ENCODE assay signal across 8 mouse cellular contexts in the genomic region with DNA sequence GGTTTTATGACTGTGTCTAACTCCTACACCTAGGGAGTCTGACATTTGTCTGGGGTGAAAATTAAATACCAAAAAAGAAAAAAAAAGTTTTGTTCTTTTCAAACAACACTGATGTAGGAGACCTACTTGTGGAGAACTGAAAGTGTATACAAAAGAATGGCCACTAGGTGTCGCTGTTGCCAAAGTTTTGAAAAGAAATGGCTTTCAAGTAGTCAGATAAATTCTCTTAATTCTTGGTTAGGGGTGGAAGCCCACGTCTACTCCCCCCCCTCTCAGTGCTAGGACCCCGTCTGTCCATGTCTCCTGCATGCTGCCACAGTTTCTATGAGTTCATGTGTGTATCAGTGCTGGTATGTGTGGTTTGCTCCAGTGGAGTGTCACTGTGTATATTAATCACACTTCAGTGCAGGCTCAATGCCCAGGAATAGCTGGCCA.
DNase-seq lines count a peak whose midpoint lies in the region; ATAC-seq and TF ChIP-seq lines count a peak whose summit lies in the region.

No protein-coding gene starts in this region.

- DNase-seq in 3T3-L1 (ENCODE audit: low read depth, low spot score) (peak; percentile 84), CH12.LX (ENCODE audit: extremely low read depth) (peak; percentile 85)
- DNase-seq in cerebellum, adult 11-12 months, result peak; percentile 28
- DNase-seq in forelimb bud, embryonic 11.5 days (ENCODE audit: low read depth, low spot score), result peak; percentile 90
- peak; percentile 69 for DNase-seq in kidney, adult 2 months
- DNase-seq in liver, postnatal 0 days, result peak; percentile 73
- DNase-seq in gastrocnemius, postnatal 36 days, result no peak

- peak; percentile 98 for TF ChIP-seq RAD21 in CH12.LX (IDR thresholded peaks at IDR 0.05; ENCODE audit: low read depth, low read length)

- H3K9ac ChIP-seq in CH12.LX (ENCODE audit: insufficient read depth, low read depth), result no peak overlapping the region
- no peak overlapping the region for H3K9ac ChIP-seq in liver, postnatal 0 days (replicated peaks)
- no peak overlapping the region for H3K9ac ChIP-seq in neural tube, embryonic 15.5 days (replicated peaks)

- H3K9me3 ChIP-seq in CH12.LX (replicated peaks; ENCODE audit: low read length), result no peaks in the 10 kb centered on the region
- no peaks in the 10 kb centered on the region for H3K9me3 ChIP-seq in liver, postnatal 0 days (ENCODE audit: low read length)
- no peaks in the 10 kb centered on the region for H3K9me3 ChIP-seq in neural tube, embryonic 15.5 days (replicated peaks)

- no peaks in the 10 kb centered on the region for H3K27me3 ChIP-seq in CH12.LX (replicated peaks)
- no peaks in the 10 kb centered on the region for H3K27me3 ChIP-seq in kidney, adult 2 months (replicated peaks; ENCODE audit: control insufficient read depth, insufficient read depth, low read length)
- H3K27me3 ChIP-seq in liver, postnatal 0 days (ENCODE audit: insufficient read depth, low read length), result no peaks in the 10 kb centered on the region
- no peaks in the 10 kb centered on the region for H3K27me3 ChIP-seq in neural tube, embryonic 15.5 days (replicated peaks)

- H3K36me3 ChIP-seq in CH12.LX (replicated peaks in 1 of 2; ENCODE audit: control insufficient read depth in 1 of 2, insufficient read depth in 1 of 2, low read length in 1 of 2), result peaks cover 0 to 4% of the 10 kb centered on the region in 2 experiments
- H3K36me3 ChIP-seq in kidney, adult 2 months (ENCODE audit: control insufficient read depth, insufficient read depth, low read length), result no peaks in the 10 kb centered on the region
- H3K36me3 ChIP-seq in liver, postnatal 0 days (replicated peaks; ENCODE audit: insufficient read depth, low read length), result no peaks in the 10 kb centered on the region
- H3K36me3 ChIP-seq in neural tube, embryonic 15.5 days, result no peaks in the 10 kb centered on the region

- dilution Hi-C loops in CH12.LX (cut with MboI; ENCODE audit: extremely low pct_ligation_motif_present, extremely low pct_unique_long_range_greater_than_20kb, low sequenced_read_pairs), result no loop called here

- no peak for TF ChIP-seq POLR2A in CH12.LX (IDR thresholded peaks at IDR 0.05; ENCODE audit: low read depth, low read length)
- no peak for TF ChIP-seq POLR2A in kidney, adult 2 months (IDR thresholded peaks at IDR 0.05; ENCODE audit: low read depth, low read length)

- peak; percentile 64 to 90 for TF ChIP-seq CTCF in CH12.LX (conservative IDR thresholded peaks at IDR 0.05 in 1 of 2, IDR thresholded peaks at IDR 0.05 in 1 of 2; ENCODE audit: low read depth in 2 of 2, low read length in 2 of 2)
- TF ChIP-seq CTCF in kidney, adult 2 months (conservative IDR thresholded peaks at IDR 0.05; ENCODE audit: insufficient read depth, insufficient read length, low read depth, low read length), result peak; percentile 40
- peak; percentile 76 for TF ChIP-seq CTCF in liver, postnatal 0 days (IDR thresholded peaks at IDR 0.05; ENCODE audit: low read depth)

- intact Hi-C loops in gastrocnemius, postnatal 36 days (cut with DNase I), result loop anchor here (5.0 kb wide), 1 partner anchor 579 kb away; no protein-coding TSS in a partner anchor

- in situ Hi-C loops in CH12.LX (cut with MboI; ENCODE audit: low pct_ligation_motif_present, low pct_unique_long_range_greater_than_20kb, low sequenced_read_pairs), result loop anchor here (5.0 kb wide), 1 partner anchor 249 kb away; no protein-coding TSS in a partner anchor

- no peak overlapping the region for H3K27ac ChIP-seq in CH12.LX (ENCODE audit: insufficient read depth, low read depth)
- no peak overlapping the region for H3K27ac ChIP-seq in kidney, adult 2 months (ENCODE audit: insufficient read depth, low read depth, low read length)
- no peak overlapping the region for H3K27ac ChIP-seq in liver, postnatal 0 days (ENCODE audit: low read depth)
- H3K27ac ChIP-seq in neural tube, embryonic 15.5 days (replicated peaks), result no peak overlapping the region

- peaks cover 24 to 28% of the 10 kb centered on the region in 2 experiments for H3K4me1 ChIP-seq in CH12.LX (ENCODE audit: control insufficient read depth in 1 of 2, insufficient read depth in 2 of 2)
- H3K4me1 ChIP-seq in kidney, adult 2 months (ENCODE audit: control insufficient read depth, insufficient read depth, low read length), result no peaks in the 10 kb centered on the region
- H3K4me1 ChIP-seq in liver, postnatal 0 days (ENCODE audit: insufficient read depth), result no peaks in the 10 kb centered on the region
- peaks cover 3% of the 10 kb centered on the region; the same call in 1 of the 2 replicates for H3K4me1 ChIP-seq in neural tube, embryonic 15.5 days

- 0% methylated on average over 3 of the region's 3 CpGs for WGBS in kidney, adult 2 months
- WGBS in liver, postnatal 0 days (ENCODE audit: insufficient replicate concordance), result 2% methylated on average over 3 of the region's 3 CpGs
- 0% methylated on average over 3 of the region's 3 CpGs for WGBS in neural tube, embryonic 15.5 days

- no peak for ATAC-seq in liver, postnatal 0 days
- peak; percentile 55; the same call in 1 of the 2 replicates for ATAC-seq in neural tube, embryonic 15.5 days (ENCODE audit: low FRiP score)

- peak overlapping the region; percentile 41 for H3K4me2 ChIP-seq in CH12.LX (ENCODE audit: insufficient read depth, low read depth, poor library complexity, severe bottlenecking)
- H3K4me2 ChIP-seq in liver, postnatal 0 days (ENCODE audit: low read depth, low read length), result no peak overlapping the region
- peak overlapping the region; percentile 29; the same call in 1 of the 2 replicates for H3K4me2 ChIP-seq in neural tube, embryonic 15.5 days

- no peaks in the 10 kb centered on the region for H3K79me2 ChIP-seq in CH12.LX (replicated peaks; ENCODE audit: control insufficient read depth, extremely low read depth, insufficient read depth, poor library complexity, severe bottlenecking)

- no peak overlapping the region for H3K4me3 ChIP-seq in CH12.LX (replicated peaks in 1 of 3; ENCODE audit: low read depth in 2 of 3, low read length in 2 of 3, poor library complexity in 1 of 3)
- H3K4me3 ChIP-seq in kidney, adult 2 months (ENCODE audit: insufficient read depth, low read depth, low read length), result no peak overlapping the region
- H3K4me3 ChIP-seq in liver, postnatal 0 days (ENCODE audit: low read depth, low read length), result no peak overlapping the region
- H3K4me3 ChIP-seq in neural tube, embryonic 15.5 days (replicated peaks), result no peak overlapping the region

- TF ChIP-seq EP300 in CH12.LX (IDR thresholded peaks at IDR 0.05; ENCODE audit: low read length), result no peak
- no peak for TF ChIP-seq EP300 in liver, postnatal 0 days (IDR thresholded peaks at IDR 0.05; ENCODE audit: low read depth)

TF ChIP-seq in CH12.LX, 34 proteins besides CTCF, POLR2A, EP300 and RAD21 (continues in another document):
- TF ChIP-seq MXI1 (IDR thresholded peaks at IDR 0.05; ENCODE audit: low read depth, low read length) (no peak), MAX (IDR thresholded peaks at IDR 0.05; ENCODE audit: low read length) (no peak), UBTF (IDR thresholded peaks at IDR 0.05; ENCODE audit: low read depth, low read length) (no peak), NELFE (IDR thresholded peaks at IDR 0.05; ENCODE audit: low read depth, low read length) (no peak; the same call in 1 of the 2 replicates), MEF2A (IDR thresholded peaks at IDR 0.05; ENCODE audit: borderline replicate concordance, low read depth, low read length) (no peak), NRF1 (IDR thresholded peaks at IDR 0.05; ENCODE audit: low read depth, low read length) (no peak), ELF1 (IDR thresholded peaks at IDR 0.05; ENCODE audit: low read depth, low read length) (no peak), JUND (conservative IDR thresholded peaks at IDR 0.05; ENCODE audit: low read depth, low read length) (peak; percentile 58; the same call in 1 of the 2 replicates), MAZ (IDR thresholded peaks at IDR 0.05; ENCODE audit: low read depth, low read length) (0 out of 2 replicates have a peak, but pooled peaks have one; percentile 24), SMC3 (IDR thresholded peaks at IDR 0.05; ENCODE audit: low read depth, low read length) (peak; percentile 72), BHLHE40 (IDR thresholded peaks at IDR 0.05; ENCODE audit: low read depth, low read length) (no peak), POLR2AphosphoS2 (IDR thresholded peaks at IDR 0.05; ENCODE audit: low read depth, low read length) (no peak), TBP (conservative IDR thresholded peaks at IDR 0.05; ENCODE audit: low read depth, low read length) (no peak), PAX5 (IDR thresholded peaks at IDR 0.05; ENCODE audit: low read length) (no peak), E2F4 (IDR thresholded peaks at IDR 0.05; ENCODE audit: insufficient replicate concordance, low read depth, low read length) (peak; percentile 24; the same call in 1 of the 2 replicates), JUN (IDR thresholded peaks at IDR 0.05; ENCODE audit: insufficient read depth, low read depth, low read length) (no peak), MAFK (IDR thresholded peaks at IDR 0.05; ENCODE audit: insufficient replicate concordance, low read length) (no peak), RCOR1 (conservative IDR thresholded peaks at IDR 0.05; ENCODE audit: low read depth, low read length) (no peak), USF2 (conservative IDR thresholded peaks at IDR 0.05; ENCODE audit: low read depth, low read length) (0 out of 2 replicates have a peak, but pooled peaks have one; percentile 5), ZKSCAN1 (IDR thresholded peaks at IDR 0.05; ENCODE audit: borderline replicate concordance, low read depth, low read length) (no peak), ZMIZ1 (IDR thresholded peaks at IDR 0.05; ENCODE audit: low read depth, low read length) (no peak), HCFC1 (IDR thresholded peaks at IDR 0.05; ENCODE audit: low read depth, low read length) (no peak), ZNF384 (IDR thresholded peaks at IDR 0.05; ENCODE audit: low read depth, low read length) (peak; percentile 50; the same call in 1 of the 2 replicates), TCF12 (IDR thresholded peaks at IDR 0.05; ENCODE audit: low read depth, low read length) (no peak), KAT2A (IDR thresholded peaks at IDR 0.05; ENCODE audit: insufficient replicate concordance, low read length) (no peak), GABPA (IDR thresholded peaks at IDR 0.05; ENCODE audit: insufficient replicate concordance, low read depth, low read length) (no peak), USF1 (IDR thresholded peaks at IDR 0.05; ENCODE audit: low read depth, low read length) (no peak), CHD1 (IDR thresholded peaks at IDR 0.05; ENCODE audit: low read depth, low read length) (no peak), CHD2 (IDR thresholded peaks at IDR 0.05; ENCODE audit: low read length) (no peak), SIN3A (IDR thresholded peaks at IDR 0.05; ENCODE audit: low read length) (no peak), ZC3H11A (IDR thresholded peaks at IDR 0.05; ENCODE audit: low read depth, low read length) (peak; percentile 64), IRF4 (IDR thresholded peaks at IDR 0.05; ENCODE audit: low read depth, low read length) (peak; percentile 80)

Comparison
In these comparisons a context has a peak if more than half of its experiments do, and no peak if none do; other contexts are left out.
1. DNase-seq: peak in 3T3-L1 (single experiment), CH12.LX (single experiment), cerebellum, adult 11-12 months (single experiment), forelimb bud, embryonic 11.5 days (single experiment), kidney, adult 2 months (single experiment) and liver, postnatal 0 days (single experiment); none in gastrocnemius, postnatal 36 days (0 of 2).
2. Peak in every context shown above with its lines, with median percentiles within 50 percentile points of each other: CTCF ChIP-seq.